7 mouse cellular contexts compared by ENCODE assay signal in the genomic region with DNA sequence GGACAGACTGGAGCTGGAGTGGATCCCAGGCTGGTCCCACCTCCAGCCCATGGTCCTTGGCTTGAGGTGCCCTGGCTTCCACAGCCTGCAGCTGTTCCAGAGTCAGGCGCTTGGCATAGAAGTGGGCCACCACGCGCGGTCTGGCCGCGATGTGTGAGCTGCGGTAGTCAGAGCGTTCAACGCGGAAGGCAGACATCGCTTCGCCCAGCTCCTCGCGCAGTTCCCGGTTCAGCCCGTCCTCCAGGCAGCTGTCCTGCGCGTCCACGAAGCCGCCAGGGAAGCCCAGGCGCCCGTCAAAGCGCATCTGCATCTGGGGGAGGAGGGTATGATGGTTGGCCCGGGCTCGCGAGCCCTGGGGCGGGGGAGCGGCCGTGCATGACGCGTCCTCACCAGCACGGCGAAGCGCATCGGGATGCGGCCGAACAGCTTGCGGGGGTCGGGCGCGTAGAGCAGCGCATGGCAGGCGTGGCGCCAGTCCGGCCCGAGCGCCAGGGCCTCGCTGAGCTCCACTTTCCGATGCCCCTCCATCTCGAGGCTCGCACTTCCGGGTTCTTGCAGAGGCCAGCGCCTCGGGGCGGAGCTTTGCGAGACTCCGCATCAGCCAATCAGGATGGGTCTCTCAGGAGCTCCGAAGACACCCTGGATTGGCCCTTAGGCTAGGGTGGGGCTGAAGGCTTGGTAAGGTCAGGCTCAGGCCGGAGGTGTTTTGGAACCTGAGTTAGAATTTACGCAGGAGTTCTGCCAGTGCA. TPM values are rescaled to one million over a fixed set of nuclear protein-coding genes. Genes with fewer than 3 reads are reported as not detected.
A peak's percentile ranks its signal among the peaks of the same experiment; 100 is the strongest.
DNase-seq lines count a peak whose midpoint lies in the region; ATAC-seq lines count a peak whose summit lies in the region.

A gene (minus strand): TSS at position 572 of the 749 bp plus-strand sequence.

- intact Hi-C loops in gastrocnemius, postnatal 36 days (cut with DNase I): no loop called here
- intact Hi-C loops in left cerebral cortex, postnatal 25 days (cut with DNase I): loop anchor here (5.0 to 10.0 kb wide), 2 partner anchors 79 to 183 kb away; a partner anchor contains a TSS

- H3K36me3 ChIP-seq in intestine, embryonic 15.5 days: no peaks in the 10 kb centered on the region
- H3K36me3 ChIP-seq in midbrain, embryonic 10.5 days: no peaks in the 10 kb centered on the region

- H3K4me3 ChIP-seq in intestine, embryonic 15.5 days (replicated peaks): peak within 1 kb of the TSS; percentile 74
- peak within 1 kb of the TSS; percentile 83 for H3K4me3 ChIP-seq in midbrain, embryonic 10.5 days

- peak within 1 kb of the TSS; percentile 88 for H3K27ac ChIP-seq in intestine, embryonic 15.5 days
- H3K27ac ChIP-seq in midbrain, embryonic 10.5 days (replicated peaks): peak within 1 kb of the TSS; percentile 90

- ATAC-seq in intestine, embryonic 15.5 days: peak; percentile 100

- H3K4me1 ChIP-seq in intestine, embryonic 15.5 days (replicated peaks): peaks cover 3% of the 10 kb centered on the region
- peaks cover 17% of the 10 kb centered on the region for H3K4me1 ChIP-seq in midbrain, embryonic 10.5 days

- WGBS in intestine, embryonic 15.5 days: under 1% methylated on average over 60 of the region's 60 CpGs
- under 1% methylated on average over 60 of the region's 60 CpGs for WGBS in midbrain, embryonic 10.5 days

- no peaks in the 10 kb centered on the region for H3K9me3 ChIP-seq in intestine, embryonic 15.5 days
- no peaks in the 10 kb centered on the region for H3K9me3 ChIP-seq in midbrain, embryonic 10.5 days (replicated peaks)

- H3K9ac ChIP-seq in intestine, embryonic 15.5 days: peak within 1 kb of the TSS; percentile 76

- H3K27me3 ChIP-seq in intestine, embryonic 15.5 days (replicated peaks): no peaks in the 10 kb centered on the region
- no peaks in the 10 kb centered on the region for H3K27me3 ChIP-seq in midbrain, embryonic 10.5 days (ENCODE audit: low read depth, poor library complexity, severe bottlenecking)

- peak; percentile 94 for DNase-seq in adrenal gland, adult 2 months
- DNase-seq in embryo, embryonic 11.5 days (ENCODE audit: low read depth, low spot score): peak; percentile 84
- peak; percentile 83 to 87 for DNase-seq in gastrocnemius, postnatal 36 days
- DNase-seq in left cerebral cortex, postnatal 25 days (ENCODE audit: low spot score in 2 of 2): peak; percentile 89 to 94
- peak; percentile 91 for DNase-seq in midbrain, embryonic 10.5 days (ENCODE audit: low spot score)
- DNase-seq in right cerebral cortex, postnatal 4 days: peak; percentile 76

- H3K4me2 ChIP-seq in intestine, embryonic 15.5 days (replicated peaks): peak within 1 kb of the TSS; percentile 85

RNA-seq across cellular contexts. Expression of the gene that starts here (rescaled TPM):
- total RNA-seq in adrenal gland, adult 2 months (2021): 10 to 100 TPM; 14.2 to 21.7 TPM
- polyA plus RNA-seq in adrenal gland, adult 2 months (2012; rRNA removed): 24.7 and 34.0 TPM in 2 replicates
- 1 to 10 TPM; 4.5 to 4.9 TPM for total RNA-seq in gastrocnemius, postnatal 36 days (2021)
- polyA plus RNA-seq in intestine, embryonic 15.5 days (2015; fragmentation: Nextera tagmentation; extraction: Ambion mirVana): 23.6 and 23.8 TPM in 2 replicates
- 10 to 100 TPM; 16.7 to 18.8 TPM for total RNA-seq in left cerebral cortex, postnatal 25 days (2021)
- 14.8 and 18.2 TPM in 2 replicates for polyA plus RNA-seq in midbrain, embryonic 10.5 days (2016; fragmentation: Nextera tagmentation; extraction: Ambion mirVana)

Comparison
In these comparisons a context has a peak if more than half of its experiments do, and no peak if none do; other contexts are left out.
1. Peak in every context shown above with its lines: DNase-seq, ATAC-seq, H3K4me3 ChIP-seq and H3K27ac ChIP-seq.